Mouse (Mus musculus) layer of hippocampus, adult 8-10 months (tissue): ENCODE measurements around the gene Olfr654. TPM values are rescaled to one million over a fixed set of nuclear protein-coding genes. Genes with fewer than 3 reads are reported as not detected.

ENCODE experiments used
- DNase-seq, 2 experiments: peaks; one replicate each; pipeline ENCODE4 v3.0.0; 2022; ENCODE audit warnings: low spot score in 2 of 2
- total RNA-seq, 4 experiments: library from RNA; stranded (reverse); gene quantifications; 2 replicates each; pipeline ENCODE4 v1.2.4; 2022

Gene Olfr654
- not detected for total RNA-seq

DNA sequence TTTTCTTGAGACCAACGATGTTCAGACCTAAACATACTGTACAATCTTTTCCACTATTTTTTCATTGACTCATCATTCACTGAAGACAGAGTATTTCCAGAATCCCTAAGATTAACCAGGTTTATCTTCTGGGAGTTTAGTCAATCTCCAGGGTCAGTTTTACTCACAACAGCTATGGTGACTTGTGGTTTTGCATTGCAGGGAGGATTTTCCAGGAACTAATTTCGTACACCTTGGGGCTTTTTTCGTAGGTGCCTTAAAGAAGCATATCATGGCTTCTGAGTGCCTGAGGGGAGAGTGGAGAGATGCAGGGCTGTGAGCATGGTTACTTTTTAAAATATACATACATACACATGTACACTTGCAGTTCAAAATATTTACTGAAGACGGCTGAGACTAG, at the start of gene Olfr654:
TSS of gene Olfr654 (plus strand) at position 301 of the 400 bp plus-strand sequence.
- DNase-seq, result no peak

DNA sequence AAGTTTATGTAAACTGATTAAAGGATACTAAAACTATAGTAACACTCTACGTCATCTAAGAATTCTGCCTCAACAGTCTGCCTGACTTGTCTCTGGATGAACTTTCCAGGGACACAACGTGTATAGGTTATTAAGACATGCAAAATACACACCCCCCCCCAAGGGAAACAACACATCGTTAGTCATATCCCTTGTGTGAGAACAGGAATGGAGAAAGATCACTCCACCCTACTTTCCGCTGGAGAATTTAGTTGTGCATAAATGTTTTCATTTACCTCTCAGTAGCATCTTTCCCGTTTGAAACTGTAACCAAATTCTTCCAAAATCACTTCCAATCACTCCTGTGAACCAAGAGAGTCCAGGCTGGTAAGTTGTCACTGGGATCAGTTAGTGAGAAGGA, 37.0 kb upstream of the Olfr654 start, which contains the start of gene Olfr651:
TSS of gene Olfr651 (plus strand) at position 301 of the 400 bp plus-strand sequence.
- no peak for DNase-seq

DNA sequence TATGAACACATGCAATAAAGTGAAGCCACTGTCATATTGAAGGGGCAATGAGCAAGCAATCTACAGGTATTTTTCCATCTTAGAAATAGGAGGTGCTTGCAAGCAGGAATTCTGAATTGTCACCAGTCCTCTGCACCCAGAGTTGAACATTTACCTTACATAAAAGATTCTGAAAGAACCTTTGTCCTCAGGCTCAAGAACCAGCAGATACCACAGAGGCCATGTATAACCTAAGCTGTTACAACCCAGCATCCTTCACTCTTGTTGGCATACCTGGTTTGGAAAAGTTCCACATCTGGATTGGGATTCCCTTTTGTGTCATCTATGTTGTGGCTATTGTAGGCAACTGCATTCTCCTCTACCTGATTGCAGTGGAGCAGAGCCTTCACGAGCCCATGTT, 34.1 kb upstream of the Olfr654 start:
- no peak for DNase-seq

DNA sequence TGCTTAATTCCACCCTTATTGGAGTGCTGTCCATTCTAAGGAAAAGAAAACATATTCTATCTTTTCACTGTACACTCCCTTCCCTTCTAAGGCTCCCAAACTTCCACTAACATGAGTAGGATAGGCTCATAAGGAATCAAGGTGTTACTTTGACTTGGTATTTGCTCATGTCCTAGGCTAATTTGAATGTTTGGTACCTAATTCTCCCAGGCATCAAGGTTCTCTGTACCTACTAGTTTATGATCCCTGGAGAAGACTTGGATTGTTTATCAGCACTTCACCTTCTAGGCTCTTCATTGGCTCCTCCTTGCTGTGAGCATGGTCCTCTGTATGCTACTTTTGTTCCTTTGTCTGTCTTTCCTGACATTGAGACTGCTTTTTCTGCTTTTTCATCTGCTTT, 26.2 kb upstream of the Olfr654 start, which contains the start of gene Olfr652:
TSS of gene Olfr652 (plus strand) at position 301 of the 400 bp plus-strand sequence.
- no peak for DNase-seq

DNA sequence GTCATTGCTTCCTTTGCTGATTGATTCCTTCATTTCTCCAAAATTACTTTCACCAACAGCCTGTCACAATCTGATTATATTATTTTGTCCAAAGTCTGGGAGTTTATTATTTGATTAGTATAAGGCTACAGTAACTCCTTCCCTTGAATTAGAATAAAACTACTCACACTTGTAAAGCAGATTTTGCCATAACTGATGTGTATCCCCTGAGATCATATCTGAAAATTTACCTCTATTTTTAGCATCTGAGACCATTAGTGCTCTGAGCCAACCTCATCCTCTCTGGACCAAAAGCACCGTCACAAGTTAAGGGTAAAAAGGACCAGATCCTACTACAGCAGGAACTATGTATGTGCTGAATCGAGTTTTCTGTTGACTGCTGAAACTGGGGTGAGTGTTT, 9.8 kb upstream of the Olfr654 start, which contains the start of gene Olfr653:
TSS of gene Olfr653 (plus strand) at position 301 of the 400 bp plus-strand sequence.
- DNase-seq, result no peak

DNA sequence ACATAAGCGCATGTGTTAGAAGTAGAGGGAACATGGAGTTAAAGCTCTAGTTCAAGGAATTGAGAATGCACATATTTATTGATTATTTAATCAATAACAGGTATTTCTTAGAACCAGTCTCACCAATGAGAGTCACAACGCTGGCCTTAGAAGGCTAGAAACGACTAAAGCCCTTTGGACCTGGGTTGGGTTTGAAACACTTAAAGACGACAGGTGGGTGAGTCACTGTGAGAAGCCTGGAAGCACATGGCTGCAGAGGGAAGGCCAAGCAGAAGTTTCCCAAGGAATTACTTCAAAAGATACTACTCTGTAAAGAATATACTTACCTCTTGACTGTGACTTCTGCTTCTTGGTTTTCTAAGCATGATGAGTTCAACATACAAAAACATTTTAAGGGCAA, 6.0 kb upstream of the Olfr654 start:
- DNase-seq, result no peak

DNA sequence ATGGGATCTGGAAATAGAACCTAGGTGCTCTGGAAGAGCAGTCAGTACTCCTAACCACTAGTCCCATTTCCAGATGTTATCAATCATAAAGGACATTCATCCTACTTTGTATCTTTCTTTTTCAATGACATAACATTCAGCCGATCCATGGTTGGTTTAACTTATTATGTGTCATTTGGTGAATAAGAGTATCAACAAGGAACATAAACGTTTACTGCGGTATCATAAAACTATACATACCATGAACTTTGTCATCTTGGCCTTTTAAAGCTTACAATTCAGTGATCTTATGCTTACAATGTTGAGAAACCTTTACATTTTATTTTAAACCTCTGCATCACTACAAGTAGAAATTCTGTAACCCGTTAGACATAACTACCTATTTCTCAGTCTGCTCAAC, 5.4 kb upstream of the Olfr654 start:
- DNase-seq, result no peak

DNA sequence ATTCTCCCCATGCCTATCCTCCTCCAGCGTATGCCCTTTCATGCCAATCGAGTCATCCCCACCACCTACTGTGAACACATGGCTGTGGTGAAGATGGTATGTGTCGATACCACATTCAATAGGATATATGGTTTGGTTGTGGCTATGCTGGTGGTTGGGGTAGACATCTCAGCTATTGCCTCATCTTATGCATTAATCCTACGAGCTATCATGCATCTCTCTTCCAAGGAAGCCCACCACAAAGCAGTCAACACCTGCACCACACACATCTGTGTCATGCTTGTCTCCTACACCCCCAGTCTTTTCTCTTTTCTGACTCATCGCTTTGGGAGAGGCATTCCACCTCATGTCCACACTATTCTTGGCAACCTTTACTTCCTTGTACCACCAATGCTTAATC, 1.4 kb downstream of the Olfr654 start:
- DNase-seq, result no peak

DNA sequence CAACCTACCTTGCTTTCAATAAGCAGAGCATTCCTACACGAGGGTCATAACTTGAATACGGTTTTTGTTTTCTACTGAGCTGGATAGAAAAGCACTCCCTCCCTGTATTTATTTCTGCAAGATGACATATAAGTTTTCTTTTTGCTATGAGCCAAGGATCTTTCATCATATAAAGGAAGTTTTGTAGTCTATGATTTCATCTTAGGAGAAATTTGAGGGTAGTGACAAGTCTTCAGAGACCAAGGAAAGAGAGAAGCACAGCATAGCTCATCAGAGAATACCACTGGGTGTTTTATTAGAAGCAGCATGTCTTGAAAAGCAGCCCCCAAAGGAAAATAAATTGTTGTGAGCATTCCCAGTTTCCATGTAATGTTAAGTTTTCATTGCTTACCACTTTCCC, 14.9 kb downstream of the Olfr654 start, which contains the start of gene Olfr655:
TSS of gene Olfr655 (minus strand) at position 101 of the 400 bp plus-strand sequence.
- no peak for DNase-seq

DNA sequence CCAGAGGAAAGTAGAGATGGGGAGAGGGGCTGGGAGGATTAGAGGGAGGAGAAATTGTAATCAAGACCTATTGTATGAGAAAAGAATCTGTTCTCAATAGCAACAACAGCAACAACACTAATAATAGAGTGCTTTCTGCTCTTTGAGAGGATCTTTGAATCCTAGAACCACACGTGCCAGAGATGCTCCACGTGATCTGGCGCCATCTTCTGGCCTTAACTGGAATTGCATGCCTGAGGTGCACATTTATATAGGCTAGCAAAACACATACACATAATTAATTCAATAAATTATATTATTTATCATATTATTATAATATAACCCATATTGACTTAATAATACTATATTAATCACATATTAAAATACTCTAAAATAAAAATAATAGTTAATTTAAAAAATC, 16.3 kb downstream of the Olfr654 start:
- no peak for DNase-seq

DNA sequence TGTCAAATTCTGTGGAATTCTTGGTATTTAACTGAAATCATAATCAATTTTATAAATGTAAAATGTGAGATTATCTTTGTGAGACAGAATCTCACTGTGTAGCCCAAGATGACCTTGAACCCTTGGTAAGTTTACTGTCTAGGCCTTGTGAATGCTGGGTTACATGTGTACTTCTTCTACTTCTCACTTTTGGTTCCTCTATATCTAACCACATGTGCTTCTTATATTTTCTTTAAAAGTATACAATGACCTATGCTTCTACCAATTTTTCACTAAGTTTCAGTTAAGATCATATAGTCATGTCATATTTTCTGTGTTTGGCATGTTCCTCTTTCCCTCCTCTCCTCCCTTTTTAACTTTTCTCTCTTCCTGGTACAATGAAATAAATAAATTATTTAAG, 17.9 kb downstream of the Olfr654 start:
- DNase-seq, result no peak

DNA sequence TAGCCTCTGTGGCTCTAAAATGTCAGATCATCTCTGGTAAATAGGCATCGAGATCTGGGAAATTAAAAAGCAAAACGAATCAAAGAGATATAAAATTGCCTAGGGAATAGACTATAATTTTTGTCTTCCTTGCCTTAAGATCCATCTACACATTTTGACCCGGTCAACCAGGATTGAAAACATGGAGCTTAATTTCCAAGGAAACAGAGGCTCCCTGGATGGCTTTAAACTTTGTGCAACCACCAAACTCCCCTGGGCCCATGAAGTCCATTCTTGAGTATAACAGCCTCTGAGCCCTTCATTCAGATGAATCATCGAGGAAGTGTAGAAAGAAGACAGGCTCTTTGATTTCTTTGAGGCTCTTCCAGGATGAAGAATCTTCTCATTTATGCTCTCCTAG, 26.8 kb downstream of the Olfr654 start, which contains the start of gene Olfr656:
TSS of gene Olfr656 (plus strand) at position 301 of the 400 bp plus-strand sequence.
- DNase-seq, result no peak

DNA sequence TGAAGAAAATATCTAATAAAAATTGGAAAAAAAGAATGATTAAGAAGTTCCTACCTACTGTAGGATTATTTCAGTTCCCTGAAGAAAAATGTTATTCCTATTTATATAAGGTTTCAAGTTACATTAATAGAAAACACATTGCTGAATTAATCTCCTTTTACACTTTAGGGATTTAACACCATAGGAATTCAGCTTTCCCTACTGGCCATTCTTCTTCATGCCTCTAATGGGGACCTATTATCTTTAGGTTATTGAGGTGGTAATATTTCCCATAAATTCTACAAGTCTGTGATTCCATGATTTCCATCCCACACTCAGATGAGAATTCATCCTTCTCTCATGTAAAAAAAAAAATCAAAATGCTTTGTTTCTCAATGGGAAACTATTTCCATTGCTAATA, 37.7 kb downstream of the Olfr654 start, which contains the start of gene Olfr657:
TSS of gene Olfr657 (plus strand) at position 301 of the 400 bp plus-strand sequence.
- DNase-seq, result no peak

Other genes with a start within 250 kb of the Olfr654 start
- 1 to 10 TPM; 1.5 to 3.4 (median 2.4) TPM for gene Trim12c, start 233.7 kb upstream of the Olfr654 start, total RNA-seq
- under 1 TPM in 3 of 4 experiments, not detected in 1; 0.18 to 0.33 (median 0.25) TPM for gene Trim30b, start 217.1 kb upstream of the Olfr654 start, total RNA-seq
- under 1 TPM in 1 of 4 experiments, not detected in 3; 0.22 TPM for gene Trim30c, start 186.2 kb upstream of the Olfr654 start, total RNA-seq
- gene Trim30a, start 121.8 kb upstream of the Olfr654 start, total RNA-seq, result 1 to 10 TPM in 2 of 4 experiments, under 1 TPM in 2; 0.51 to 6.2 (median 3.0) TPM
- 1 to 10 TPM in 3 of 4 experiments, under 1 TPM in 1; 0.47 to 3.7 (median 1.8) TPM for gene Trim30d, start 79.2 kb upstream of the Olfr654 start, total RNA-seq
- not detected for gene Olfr651, start 36.9 kb upstream of the Olfr654 start, total RNA-seq
- not detected for gene Olfr652, start 26.1 kb upstream of the Olfr654 start, total RNA-seq
- gene Olfr653, start 9.7 kb upstream of the Olfr654 start, total RNA-seq, result not detected
- gene Olfr655, start 14.8 kb downstream of the Olfr654 start, total RNA-seq, result not detected
- not detected for gene Olfr656, start 26.9 kb downstream of the Olfr654 start, total RNA-seq
- not detected for gene Olfr657, start 37.8 kb downstream of the Olfr654 start, total RNA-seq
- gene Olfr658, start 60.3 kb downstream of the Olfr654 start, total RNA-seq, result not detected
- not detected for gene Olfr659, start 79.7 kb downstream of the Olfr654 start, total RNA-seq
- gene Olfr661, start 99.5 kb downstream of the Olfr654 start, total RNA-seq, result not detected
- not detected for gene Usp17le, start 190.4 kb downstream of the Olfr654 start, total RNA-seq